Comparison of ENCODE assay signal across 9 mouse cellular contexts in the genomic region with DNA sequence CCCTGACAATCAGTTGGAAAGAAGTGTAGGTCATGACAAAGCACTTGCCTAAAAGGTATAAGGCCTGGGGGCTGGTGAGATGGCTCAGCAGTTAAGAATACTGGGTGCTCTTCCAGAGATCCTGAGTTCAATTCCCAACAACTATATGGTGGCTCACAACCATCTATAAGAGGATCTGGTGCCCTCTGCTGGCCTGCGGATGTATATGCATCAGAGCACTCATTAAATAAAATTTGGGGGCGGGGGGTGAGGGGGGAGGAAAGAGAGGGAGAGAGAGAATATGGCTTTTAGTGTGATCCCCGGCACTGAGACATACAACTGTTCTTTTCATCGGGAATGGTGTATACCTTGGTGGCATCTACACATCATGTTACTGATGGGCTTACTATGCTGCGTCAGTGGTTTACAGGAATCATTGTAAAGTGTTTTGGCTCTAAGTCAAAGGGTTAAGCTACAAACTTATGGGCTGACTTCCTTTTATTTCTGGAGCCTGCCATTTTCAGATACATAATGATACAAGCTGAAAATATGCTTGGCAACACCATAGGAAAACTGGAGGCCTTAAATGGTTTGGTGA. TPM values are rescaled to one million over a fixed set of nuclear protein-coding genes. Genes with fewer than 3 reads are reported as not detected.
A peak's percentile ranks its signal among the peaks of the same experiment; 100 is the strongest.
DNase-seq lines count a peak whose midpoint lies in the region; ATAC-seq and TF ChIP-seq lines count a peak whose summit lies in the region.
"Had no signal": no experiment of that assay in that cellular context is flagged by ENCODE, and none has a peak within 500 bp of the region (broad histone marks: within the 10 kb centered on the region; RNA-seq: fewer than 3 reads in every experiment).

No protein-coding gene starts in this region.

- TF ChIP-seq EP300 in stomach, postnatal 0 days (optimal IDR thresholded peaks at IDR 0.05): no peak

- WGBS in stomach, postnatal 0 days: 72% methylated on average over 5 of the region's 5 CpGs

- peak; percentile 31 for DNase-seq in embryo, embryonic 11 days
- DNase-seq in embryo, embryonic 10 days (ENCODE audit: low spot score): no peak
- peak; percentile 8 for DNase-seq in right cerebral cortex, postnatal 4 days
- no peak for DNase-seq in right cerebral cortex, postnatal 10 days (ENCODE audit: low spot score in 2 of 2)
- no peak for DNase-seq in stomach, postnatal 0 days (ENCODE audit: low spot score)
- DNase-seq in urinary bladder, adult 2 months (ENCODE audit: low spot score): no peak

- H3K9ac ChIP-seq in stomach, postnatal 0 days (ENCODE audit: low read length): no peak overlapping the region
- H3K9ac ChIP-seq: hindbrain, embryonic 12.5 days had no signal

- no peak overlapping the region for H3K4me2 ChIP-seq in stomach, postnatal 0 days (replicated peaks; ENCODE audit: low read depth)
- H3K4me2 ChIP-seq: hindbrain, embryonic 12.5 days had no signal

- H3K27me3 ChIP-seq in stomach, postnatal 0 days (ENCODE audit: control insufficient read depth, insufficient read depth, low read length): no peaks in the 10 kb centered on the region
- H3K27me3 ChIP-seq: hindbrain, embryonic 12.5 days had no signal

- H3K36me3 ChIP-seq in stomach, postnatal 0 days (ENCODE audit: control insufficient read depth, insufficient read depth, low read length): no peaks in the 10 kb centered on the region; the same call in 1 of the 2 replicates
- H3K36me3 ChIP-seq: hindbrain, embryonic 12.5 days had no signal

- no peak overlapping the region for H3K27ac ChIP-seq in cortical plate, adult 2 months (ENCODE audit: insufficient read depth, low read length)
- no peak overlapping the region for H3K27ac ChIP-seq in stomach, postnatal 0 days (replicated peaks)
- H3K27ac ChIP-seq: hindbrain, embryonic 12.5 days had no signal

- no peaks in the 10 kb centered on the region for H3K4me1 ChIP-seq in cortical plate, adult 2 months (ENCODE audit: control insufficient read depth, insufficient read depth, low read length)
- H3K4me1 ChIP-seq in stomach, postnatal 0 days (replicated peaks; ENCODE audit: control insufficient read depth, insufficient read depth): no peaks in the 10 kb centered on the region
- H3K4me1 ChIP-seq: hindbrain, embryonic 12.5 days had no signal

- no peak for TF ChIP-seq POLR2A in cortical plate, adult 2 months (IDR thresholded peaks at IDR 0.05; ENCODE audit: extremely low read depth, insufficient read depth, low read length)

- TF ChIP-seq CTCF in cortical plate, adult 2 months (IDR thresholded peaks at IDR 0.05; ENCODE audit: extremely low read depth, insufficient read depth, low read length): 0 out of 2 replicates have a peak, but pooled peaks have one; percentile 12
- TF ChIP-seq CTCF in stomach, postnatal 0 days (IDR thresholded peaks at IDR 0.05; ENCODE audit: low read depth): peak; percentile 58

- ATAC-seq in stomach, postnatal 0 days (ENCODE audit: low FRiP score, low TSS enrichment): no peak
- no peak for ATAC-seq in monocyte, adult 5-6 weeks (replicated peaks; ENCODE audit: insufficient number of reproducible peaks, low FRiP score, low TSS enrichment, poor library complexity, severe bottlenecking)

- H3K4me3 ChIP-seq in cortical plate, adult 2 months (ENCODE audit: insufficient read depth, low read length): no peak overlapping the region
- no peak overlapping the region for H3K4me3 ChIP-seq in stomach, postnatal 0 days (ENCODE audit: low read depth, low read length)
- H3K4me3 ChIP-seq: hindbrain, embryonic 12.5 days had no signal

- H3K9me3 ChIP-seq in stomach, postnatal 0 days (ENCODE audit: control insufficient read depth, low read length): no peaks in the 10 kb centered on the region
- H3K9me3 ChIP-seq: hindbrain, embryonic 12.5 days had no signal

RNA-seq across cellular contexts. Expression of a gene that starts 19.3 kb away (rescaled TPM):
- polyA plus RNA-seq in cortical plate, adult 2 months (2012; rRNA removed): 21.9 and 22.5 TPM in 2 replicates
- 1.9 and 2.3 TPM in 2 replicates for polyA plus RNA-seq in stomach, postnatal 0 days (2015; fragmentation: Nextera tagmentation; extraction: Ambion mirVana)
- 5.4 and 6.8 TPM in 2 replicates for polyA plus RNA-seq in urinary bladder, adult 2 months (2012; rRNA removed)
- 11.0 to 30.2 TPM in 2 of 3 replicates, not detected in the other for total RNA-seq in monocyte, adult 5-6 weeks (2017)

RNA-seq across cellular contexts. Expression of a gene that starts 19.4 kb away (rescaled TPM):
- 40.2 and 41.3 TPM in 2 replicates for polyA plus RNA-seq in cortical plate, adult 2 months (2012; rRNA removed)
- 17.9 and 18.8 TPM in 2 replicates for polyA plus RNA-seq in stomach, postnatal 0 days (2015; fragmentation: Nextera tagmentation; extraction: Ambion mirVana)
- polyA plus RNA-seq in urinary bladder, adult 2 months (2012; rRNA removed): 12.4 and 14.0 TPM in 2 replicates
- total RNA-seq in monocyte, adult 5-6 weeks (2017): 12.1 to 17.1 TPM (median 16.2 TPM) in 3 replicates

RNA-seq across cellular contexts. Expression of a gene that starts 19.5 kb away (rescaled TPM):
- polyA plus RNA-seq in cortical plate, adult 2 months (2012; rRNA removed): 18.7 and 19.6 TPM in 2 replicates
- 96.9 and 99.5 TPM in 2 replicates for polyA plus RNA-seq in stomach, postnatal 0 days (2015; fragmentation: Nextera tagmentation; extraction: Ambion mirVana)
- 23.9 and 30.8 TPM in 2 replicates for polyA plus RNA-seq in urinary bladder, adult 2 months (2012; rRNA removed)
- total RNA-seq in monocyte, adult 5-6 weeks (2017): 22.9 to 36.8 TPM (median 35.3 TPM) in 3 replicates

Comparison
In these comparisons a context has a peak if more than half of its experiments do, and no peak if none do; other contexts are left out.
1. DNase-seq: peak in embryo, embryonic 11 days (single experiment) and right cerebral cortex, postnatal 4 days (single experiment); none in embryo, embryonic 10 days (single experiment), right cerebral cortex, postnatal 10 days (0 of 2), stomach, postnatal 0 days (single experiment) and urinary bladder, adult 2 months (single experiment).